Mouse (Mus musculus) heart, embryonic 11.5 days (tissue): ENCODE data around the gene Spata2. TPM values are rescaled to one million over a fixed set of nuclear protein-coding genes. Genes with fewer than 3 reads are reported as not detected.

Experiments used
- ATAC-seq: fragments of 200-750 bp; cut with Nextera tagmentation; replicated peaks from 2 replicates; pipeline ENCODE4 v1.8.0; 2017; ENCODE audit warnings: moderate library complexity; ENCODE audit not compliant: insufficient number of reproducible peaks, low FRiP score, low TSS enrichment
- H3K27ac ChIP-seq: fragments of 300-500 bp; sonication (generic); 2 replicates; pipeline ENCODE4 v1.5.1; 2014; ENCODE audit warnings: mild to moderate bottlenecking, low read depth, low read length
- H3K27me3 ChIP-seq: fragments of 300-500 bp; sonication (generic); 2 replicates; pipeline ENCODE4 v1.6.1; 2014; ENCODE audit warnings: mild to moderate bottlenecking, low read length, mixed read lengths; ENCODE audit not compliant: control insufficient read depth, insufficient read depth
- H3K36me3 ChIP-seq: fragments of 300-500 bp; sonication (generic); 2 replicates; pipeline ENCODE4 v1.6.1; 2014; ENCODE audit warnings: mild to moderate bottlenecking, low read length, moderate library complexity, mixed read lengths; ENCODE audit not compliant: control insufficient read depth, insufficient read depth
- H3K4me1 ChIP-seq: fragments of 300-500 bp; sonication (generic); 2 replicates; pipeline ENCODE4 v1.6.1; 2014; ENCODE audit warnings: low read length; ENCODE audit not compliant: control insufficient read depth, insufficient read depth
- H3K4me2 ChIP-seq: fragments of 300-500 bp; sonication (generic); 2 replicates; pipeline ENCODE4 v1.6.1; 2014; ENCODE audit warnings: mild to moderate bottlenecking, moderate library complexity
- H3K4me3 ChIP-seq: fragments of 300-500 bp; sonication (generic); 2 replicates; pipeline ENCODE4 v1.5.1; 2014; ENCODE audit warnings: low read depth, low read length
- H3K9ac ChIP-seq: fragments of 300-500 bp; sonication (generic); 2 replicates; pipeline ENCODE4 v1.6.1; 2014; ENCODE audit warnings: mild to moderate bottlenecking, low read depth, low read length, moderate library complexity
- H3K9me3 ChIP-seq: fragments of 300-500 bp; sonication (generic); replicated peaks from 2 replicates; pipeline ENCODE4 v1.6.1; 2016; ENCODE audit warnings: low read length; ENCODE audit not compliant: control insufficient read depth
- WGBS: fragments of 180-500 bp; shearing (Covaris S2); extraction: QIAGEN DNeasy Blood & Tissue Kit; methylation state at CpG from one replicate; pipeline ENCODE4 v1.1.7; 2014; ENCODE audit not compliant: insufficient replicate concordance; 5-methylcytosine and 5-hydroxymethylcytosine counted together
- polyA plus RNA-seq: library from polyadenylated mRNA; unstranded; fragments of >200 nt; fragmentation: Nextera tagmentation; extraction: Ambion mirVana; gene quantifications from 2 replicates; pipeline ENCODE4 v1.2.1, GENCODE M21; 2014

The Spata2 gene
- polyA plus RNA-seq, 1 experiment from 2014 or later: 12.3 TPM

DNA sequence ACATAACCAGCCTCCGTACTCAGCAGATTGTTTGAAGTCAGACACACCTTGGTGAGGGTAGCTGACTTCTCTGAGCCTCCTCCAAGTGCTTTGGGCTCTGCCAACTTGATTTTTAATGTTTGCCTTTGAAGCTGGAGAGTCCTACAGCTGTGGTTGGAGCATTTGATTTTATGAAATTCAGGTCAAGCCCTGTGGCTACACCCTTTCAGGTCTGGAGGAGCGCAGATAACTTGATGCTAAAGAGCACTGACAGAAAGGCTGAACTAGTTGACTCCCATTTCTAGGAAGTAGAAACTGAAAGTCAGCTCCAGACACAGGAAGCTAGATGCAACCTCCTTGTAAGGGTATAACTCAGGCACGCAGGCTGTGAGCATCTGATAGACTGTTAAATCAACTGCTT is 12.4 kb upstream of the Spata2 start:
- H3K4me2 ChIP-seq: 0 out of 2 replicates have a peak overlapping the region, but pooled peaks have one; percentile 4
- no peaks in the 10 kb centered on the region for H3K9me3 ChIP-seq
- H3K4me1 ChIP-seq: peaks cover 23% of the 10 kb centered on the region; the same call in 1 of the 2 replicates
- ATAC-seq: no peak
- peaks cover 5% of the 10 kb centered on the region for H3K36me3 ChIP-seq
- WGBS: 79% methylated on average over 3 of the region's 3 CpGs
- H3K27me3 ChIP-seq: no peaks in the 10 kb centered on the region
- no peak overlapping the region for H3K4me3 ChIP-seq
- no peak overlapping the region; the same call in 1 of the 2 replicates for H3K9ac ChIP-seq
- no peak overlapping the region for H3K27ac ChIP-seq

DNA sequence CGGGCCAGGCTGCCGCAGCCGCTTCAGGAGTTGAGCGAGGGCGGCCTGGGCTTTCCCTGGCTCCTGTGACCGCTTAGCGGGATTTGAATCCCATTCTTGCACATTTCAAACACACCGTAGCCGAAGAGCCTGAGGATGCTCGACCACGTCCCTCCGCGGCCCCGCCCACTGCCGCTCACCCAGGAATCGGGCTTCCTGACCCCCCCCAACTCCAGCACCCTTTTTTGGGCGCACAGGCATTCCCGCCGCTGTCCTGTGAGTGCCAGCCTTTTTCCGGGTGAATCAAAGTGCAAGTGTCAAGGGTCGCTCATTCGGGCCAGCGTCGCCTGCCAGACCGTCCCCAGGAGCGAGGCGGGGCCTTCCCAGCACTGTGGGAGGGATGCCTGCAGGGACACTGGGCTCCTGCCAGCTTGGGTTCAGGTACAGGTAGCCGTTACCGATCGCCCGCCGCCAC is 11.2 kb upstream of the Spata2 start:
- under 1% methylated on average over 32 of the region's 32 CpGs for WGBS
- H3K27me3 ChIP-seq: no peaks in the 10 kb centered on the region
- H3K27ac ChIP-seq: peak overlapping the region; percentile 83
- no peak for ATAC-seq
- H3K4me2 ChIP-seq: peak overlapping the region; percentile 95
- H3K9me3 ChIP-seq: no peaks in the 10 kb centered on the region
- peak overlapping the region; percentile 96 for H3K4me3 ChIP-seq
- H3K36me3 ChIP-seq: peaks cover 5% of the 10 kb centered on the region
- H3K4me1 ChIP-seq: peaks cover 22% of the 10 kb centered on the region; the same call in 1 of the 2 replicates
- H3K9ac ChIP-seq: peak overlapping the region; percentile 98

DNA sequence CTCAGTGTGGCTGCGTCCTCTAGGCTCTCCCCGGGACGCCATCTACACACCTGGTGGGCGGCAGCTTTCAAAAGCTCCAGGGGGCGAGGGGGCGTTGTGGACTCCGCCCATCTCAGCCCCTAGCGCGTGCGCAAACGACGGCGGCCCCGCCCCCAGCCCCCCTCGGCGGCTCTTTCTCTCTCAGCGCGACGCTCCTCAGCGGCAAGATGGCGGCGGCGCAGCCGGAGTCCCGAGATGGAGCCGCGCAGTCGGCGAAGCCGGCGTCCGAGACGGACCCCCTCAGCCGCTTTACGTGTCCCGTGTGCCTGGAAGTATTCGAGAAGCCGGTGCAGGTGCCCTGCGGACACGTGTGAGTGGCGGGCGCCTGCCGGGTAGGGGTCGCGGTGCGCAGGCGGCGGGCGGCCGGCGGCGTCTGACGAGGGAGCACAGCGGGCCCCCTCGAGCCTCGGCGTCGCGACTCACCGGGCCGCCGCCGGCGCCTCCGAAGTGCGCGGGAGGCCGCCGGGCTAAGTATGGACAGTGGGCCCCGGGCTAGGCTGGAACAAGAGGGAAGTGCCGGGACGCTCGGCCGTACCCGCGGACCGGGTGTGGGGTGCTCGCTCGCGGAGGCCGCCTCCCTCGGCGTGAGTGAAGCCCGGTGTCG is 10.7 kb upstream of the Spata2 start:
- peak overlapping the region; percentile 95 for H3K4me2 ChIP-seq
- ATAC-seq: peak; percentile 75
- peaks cover 2% of the 10 kb centered on the region; the same call in 1 of the 2 replicates for H3K36me3 ChIP-seq
- H3K9me3 ChIP-seq: no peaks in the 10 kb centered on the region
- WGBS: under 1% methylated on average over 85 of the region's 85 CpGs
- H3K27me3 ChIP-seq: no peaks in the 10 kb centered on the region
- peaks cover 22% of the 10 kb centered on the region; the same call in 1 of the 2 replicates for H3K4me1 ChIP-seq
- H3K9ac ChIP-seq: peak overlapping the region; percentile 98
- H3K4me3 ChIP-seq: peak overlapping the region; percentile 96
- H3K27ac ChIP-seq: peak overlapping the region; percentile 83

DNA sequence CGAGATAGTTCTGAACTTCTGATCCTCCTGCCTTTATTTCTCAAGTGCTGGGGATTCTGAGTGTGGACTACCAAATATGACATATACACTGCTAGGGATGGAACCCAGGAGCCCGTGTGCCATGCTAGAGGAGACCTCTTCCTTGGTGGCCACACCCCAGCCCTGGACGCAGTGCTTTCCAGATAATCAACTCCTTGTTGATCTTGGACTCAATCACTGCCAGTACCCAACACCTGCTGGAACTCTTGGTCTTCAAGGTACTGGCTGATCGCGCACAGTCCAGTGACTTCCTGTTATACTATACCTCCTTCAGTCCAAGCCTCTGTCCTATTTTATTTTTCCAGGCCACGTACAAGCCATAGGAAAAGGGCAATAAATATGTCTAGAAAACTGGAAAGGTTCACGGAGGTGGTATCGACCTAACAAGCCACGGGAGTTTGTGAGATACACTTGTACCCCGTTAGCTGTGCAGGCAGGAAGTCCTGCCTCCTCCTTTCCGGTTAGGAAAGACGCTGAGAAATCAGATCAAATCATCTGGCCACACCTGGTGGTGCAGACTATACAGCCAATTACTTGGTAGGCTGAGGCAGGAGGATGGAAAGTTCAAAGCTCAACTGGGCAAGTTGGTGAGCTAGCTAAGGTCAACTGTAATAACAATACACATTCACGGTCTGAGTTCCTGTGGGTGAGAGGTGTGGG is 10.0 kb upstream of the Spata2 start:
- no peaks in the 10 kb centered on the region for H3K27me3 ChIP-seq
- peak overlapping the region; percentile 98; the same call in 1 of the 2 replicates for H3K9ac ChIP-seq
- peaks cover 2% of the 10 kb centered on the region; the same call in 1 of the 2 replicates for H3K36me3 ChIP-seq
- peak overlapping the region; percentile 95 for H3K4me2 ChIP-seq
- H3K4me1 ChIP-seq: peaks cover 22% of the 10 kb centered on the region; the same call in 1 of the 2 replicates
- 0 out of 2 replicates have a peak overlapping the region, but pooled peaks have one; percentile 83 for H3K27ac ChIP-seq
- no peaks in the 10 kb centered on the region for H3K9me3 ChIP-seq
- WGBS: 43% methylated on average over 13 of the region's 13 CpGs
- peak overlapping the region; percentile 96 for H3K4me3 ChIP-seq
- ATAC-seq: no peak; the same call in 1 of the 2 replicates

DNA sequence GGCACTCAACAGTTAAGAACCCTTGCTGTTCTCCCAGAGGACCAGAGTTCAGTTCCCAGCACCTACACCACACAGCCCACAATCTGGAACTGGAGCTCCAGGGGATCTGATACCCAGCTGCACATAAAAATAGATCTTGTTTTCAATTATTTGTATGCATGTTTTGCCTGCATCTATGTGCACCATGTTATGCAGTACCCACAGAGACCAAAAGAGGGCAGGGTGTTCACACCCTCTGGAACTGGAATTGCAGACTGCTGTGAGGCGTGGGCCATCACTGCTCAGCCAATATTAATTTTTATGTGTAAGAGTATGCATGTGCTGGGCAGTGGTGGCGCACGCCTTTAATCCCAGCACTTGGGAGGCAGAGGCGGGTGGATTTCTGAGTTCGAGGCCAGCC is 4.6 kb upstream of the Spata2 start:
- 0 out of 2 replicates have a peak, but pooled peaks cover 6% of the 10 kb centered on the region for H3K4me1 ChIP-seq
- no peaks in the 10 kb centered on the region for H3K9me3 ChIP-seq
- no peak overlapping the region for H3K4me3 ChIP-seq
- no peaks in the 10 kb centered on the region for H3K27me3 ChIP-seq
- no peaks in the 10 kb centered on the region for H3K36me3 ChIP-seq
- no peak overlapping the region for H3K9ac ChIP-seq
- no peak overlapping the region for H3K4me2 ChIP-seq
- ATAC-seq: no peak
- no peak overlapping the region for H3K27ac ChIP-seq
- 76% methylated on average over 5 of the region's 5 CpGs for WGBS

DNA sequence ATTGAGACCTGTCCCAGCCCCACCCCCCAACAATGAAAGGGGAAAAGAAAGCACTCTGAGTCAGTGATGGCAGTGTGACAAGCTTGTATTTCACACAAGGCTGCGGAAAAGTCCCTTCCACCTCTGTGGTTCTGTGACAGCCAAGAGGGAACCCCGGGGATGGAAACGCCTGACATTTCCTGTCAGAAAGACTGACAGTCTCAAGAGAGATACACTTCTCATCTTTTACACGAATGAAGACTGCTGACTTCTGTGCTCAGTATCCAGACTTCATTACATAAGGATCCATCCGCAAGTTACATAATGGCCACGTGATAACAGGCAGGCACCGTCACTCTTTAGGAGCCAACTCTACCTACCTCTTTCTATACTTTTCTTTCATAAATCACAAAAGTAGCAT is 3.8 kb upstream of the Spata2 start:
- no peak overlapping the region for H3K4me2 ChIP-seq
- no peaks in the 10 kb centered on the region for H3K27me3 ChIP-seq
- peaks cover 11% of the 10 kb centered on the region; the same call in 1 of the 2 replicates for H3K4me1 ChIP-seq
- H3K4me3 ChIP-seq: no peak overlapping the region
- no peaks in the 10 kb centered on the region for H3K9me3 ChIP-seq
- no peaks in the 10 kb centered on the region for H3K36me3 ChIP-seq
- no peak overlapping the region for H3K27ac ChIP-seq
- no peak for ATAC-seq
- 78% methylated on average over 7 of the region's 7 CpGs for WGBS
- H3K9ac ChIP-seq: no peak overlapping the region

DNA sequence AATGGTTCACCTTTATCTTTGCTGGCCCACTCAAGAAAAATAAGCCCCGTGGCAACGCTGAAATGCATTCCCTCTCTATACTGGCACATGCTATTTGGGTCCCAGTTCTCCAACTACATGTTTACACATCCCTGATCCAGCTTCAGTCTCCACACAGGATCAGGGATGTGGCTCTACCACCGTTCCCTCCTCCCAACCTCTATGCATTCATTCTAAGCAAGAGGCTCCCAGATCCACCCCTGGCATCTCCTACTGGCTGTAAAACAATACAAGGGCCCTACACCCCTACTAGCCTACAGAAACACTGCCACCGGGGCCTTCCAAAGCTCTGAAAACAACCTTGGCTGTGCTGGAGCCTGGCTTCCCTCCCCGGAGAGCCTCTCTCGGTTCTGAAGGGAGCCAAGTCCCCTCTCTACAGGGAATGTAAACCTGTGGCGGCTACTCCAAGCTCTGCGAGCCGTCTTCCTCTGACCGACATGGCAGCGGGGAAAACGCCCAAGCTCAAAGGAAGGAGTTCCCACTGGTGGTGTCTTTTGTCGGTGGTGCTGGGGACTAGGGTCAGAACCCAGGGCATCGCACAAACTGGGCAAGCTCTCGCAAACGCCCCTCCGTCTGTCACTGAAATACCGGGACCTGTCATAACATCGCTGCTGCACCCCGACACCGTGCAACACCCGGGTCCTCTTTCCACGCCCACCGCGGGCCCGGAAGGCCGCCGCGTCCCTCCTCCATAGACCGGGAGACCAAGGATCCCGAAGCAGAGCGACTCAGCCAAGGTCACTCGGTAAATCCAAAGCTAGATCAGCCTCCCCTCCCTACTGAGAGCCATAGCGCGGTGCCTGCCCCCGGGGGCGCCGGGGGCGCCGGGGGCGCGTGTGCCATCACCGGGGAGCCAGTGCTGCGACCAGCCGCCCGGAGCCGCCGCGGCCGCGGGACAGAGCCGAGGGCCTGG is 654 bp downstream of the Spata2 start, which contains the start of gene Rnf114:
TSS of gene Rnf114 (plus strand) at position 889 of the 952 bp plus-strand sequence.
- 0 out of 2 replicates have a peak, but pooled peaks have one; percentile 53 for ATAC-seq
- H3K9me3 ChIP-seq: no peaks in the 10 kb centered on the region
- peak within 1 kb of the TSS; percentile 91 for H3K9ac ChIP-seq
- H3K27ac ChIP-seq: peak within 1 kb of the TSS; percentile 92
- H3K4me1 ChIP-seq: peaks cover 19% of the 10 kb centered on the region; the same call in 1 of the 2 replicates
- no peaks in the 10 kb centered on the region for H3K27me3 ChIP-seq
- WGBS: 3% methylated on average over 52 of the region's 52 CpGs
- peak within 1 kb of the TSS; percentile 100 for H3K4me3 ChIP-seq
- H3K4me2 ChIP-seq: peak within 1 kb of the TSS; percentile 95
- H3K36me3 ChIP-seq: no peaks in the 10 kb centered on the region
